Mouse (Mus musculus) inflammation-experienced regulatory T-cells, adult 6 months (primary cell): Measurements from ENCODE around the gene Rps6ka2. TPM values are rescaled to one million over a fixed set of nuclear protein-coding genes. Genes with fewer than 3 reads are reported as not detected.
"Not testable (repeated sequence)": the region's sequence is repeated elsewhere in the genome, so short reads cannot be mapped to it uniquely, and the experiment has no call there.

Experiments
- ATAC-seq: one replicate; pipeline ENCODE4 v1.8.0; 2017
- polyA plus RNA-seq, 3 experiments: library from polyadenylated mRNA; unstranded; fragments of 100-300 nt; shearing (Covaris generic); gene quantifications; one replicate each; pipeline ENCODE4 v1.2.1; 2017

Gene Rps6ka2
- polyA plus RNA-seq, 3 experiments from 2014 or later = 0.34 to 1.1 (median 0.66) TPM

DNA sequence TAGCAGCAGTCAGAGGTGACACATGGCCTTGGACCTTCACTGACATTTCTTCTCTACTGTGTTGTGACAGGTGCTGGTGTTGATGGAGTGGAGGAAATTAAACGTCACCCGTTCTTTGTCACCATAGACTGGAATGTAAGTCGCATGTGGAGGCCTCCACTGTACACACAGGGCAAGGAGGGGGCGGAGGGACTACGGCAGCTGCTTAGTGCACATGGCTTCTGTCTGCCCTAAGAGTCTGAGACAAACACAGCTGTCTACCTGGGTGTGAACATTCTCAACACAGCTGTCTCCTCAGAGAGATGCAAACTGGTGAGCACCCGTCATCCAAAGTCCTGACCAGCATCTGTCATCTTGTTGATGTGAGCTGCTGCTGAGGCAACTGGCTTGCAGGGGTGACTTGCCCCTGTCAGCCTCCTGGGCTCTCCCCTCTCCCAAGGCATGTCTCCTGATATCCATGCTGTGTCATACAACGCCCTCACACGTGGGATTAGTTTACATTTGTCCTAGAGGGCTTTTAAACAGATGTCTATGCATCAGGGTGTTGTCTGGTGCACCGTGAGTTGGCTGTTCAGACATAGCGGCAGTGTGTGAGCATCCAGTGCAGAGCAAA is 101.7 kb downstream of the Rps6ka2 start:
- ATAC-seq = no peak

DNA sequence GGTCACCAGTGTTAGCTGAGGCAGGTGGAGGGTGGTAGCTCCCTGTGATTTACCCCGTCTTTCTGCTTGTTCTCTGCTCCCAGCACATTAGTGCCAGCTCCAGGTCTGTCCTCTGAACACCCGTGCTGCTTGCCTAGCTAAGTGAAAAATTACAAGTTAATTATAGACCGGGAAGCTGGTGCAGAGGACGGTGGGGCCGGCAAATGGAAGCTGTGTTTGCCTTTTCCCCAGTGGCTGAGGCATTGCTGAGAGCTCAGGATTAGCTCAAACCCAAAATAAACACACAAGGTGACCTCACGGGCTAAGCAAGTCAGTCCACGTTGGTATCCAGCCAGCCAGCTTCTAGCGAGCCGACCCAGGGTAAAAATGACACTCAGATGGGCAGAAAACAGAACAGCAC is 103.1 kb downstream of the Rps6ka2 start:
- ATAC-seq = no peak

DNA sequence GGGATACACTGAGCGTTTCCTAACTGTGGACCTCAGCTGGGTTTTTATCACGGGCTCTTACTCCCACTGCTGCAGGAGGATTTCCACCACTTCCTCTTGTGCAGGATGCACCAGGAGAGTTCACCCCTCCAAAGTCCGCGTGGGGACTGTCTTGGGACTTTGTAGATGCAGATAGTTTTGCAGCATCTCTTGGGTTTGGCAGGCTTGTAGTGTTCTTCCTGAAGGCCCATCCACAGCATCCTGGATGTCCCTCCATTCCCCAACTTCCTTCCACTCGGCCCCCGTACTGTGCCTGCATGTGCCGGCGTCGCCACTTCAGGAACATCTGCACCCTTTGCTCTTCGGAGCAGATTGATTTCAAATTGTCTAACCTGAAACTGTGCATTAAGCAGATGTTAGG is 103.9 kb downstream of the Rps6ka2 start:
- no peak for ATAC-seq

DNA sequence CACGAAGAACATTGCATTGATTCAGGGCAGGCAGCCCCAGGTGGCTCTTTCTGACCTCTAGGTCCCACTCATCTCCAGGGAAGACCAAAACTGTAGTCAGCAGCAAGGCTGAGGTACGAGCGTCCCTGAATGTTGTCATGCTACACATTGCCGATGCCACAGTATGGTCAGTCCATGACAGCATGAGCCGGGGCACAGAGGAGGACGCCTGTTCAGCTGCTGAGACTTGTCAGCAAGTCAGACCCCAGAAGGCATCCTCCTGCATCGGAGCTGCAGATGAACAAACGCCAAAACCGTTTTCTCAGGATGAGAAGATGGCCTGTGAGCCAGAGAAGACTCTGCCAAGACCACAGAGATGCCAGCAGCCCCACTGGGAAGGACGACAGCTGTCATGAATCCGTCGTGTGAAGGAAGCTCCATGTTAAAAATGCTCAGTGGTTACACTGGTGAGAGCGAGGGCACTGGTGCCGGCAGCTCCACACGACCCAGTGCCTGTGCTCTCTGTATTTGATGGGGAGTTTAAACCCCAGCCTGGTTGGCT is 108.9 kb downstream of the Rps6ka2 start:
- ATAC-seq = no peak

DNA sequence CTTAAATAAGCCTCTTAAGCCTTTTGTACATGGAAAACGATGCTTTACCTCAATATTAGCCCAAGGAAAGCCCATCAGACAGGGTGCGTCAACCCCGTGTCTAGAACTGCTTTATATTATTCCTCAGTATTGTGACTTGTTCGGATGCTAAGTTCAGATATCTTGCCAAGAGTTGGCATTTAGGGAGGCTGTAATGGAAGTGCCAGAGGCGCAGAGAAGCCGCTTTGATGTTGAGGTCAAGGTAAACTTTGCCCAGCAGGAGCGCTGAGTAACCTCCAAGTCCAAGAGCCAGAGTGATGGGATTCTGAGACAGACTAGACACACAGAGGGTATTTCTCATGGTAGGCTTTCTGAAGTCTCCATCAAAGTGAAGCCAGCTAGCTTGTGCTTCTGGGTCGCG is 109.3 kb downstream of the Rps6ka2 start:
- no peak for ATAC-seq

DNA sequence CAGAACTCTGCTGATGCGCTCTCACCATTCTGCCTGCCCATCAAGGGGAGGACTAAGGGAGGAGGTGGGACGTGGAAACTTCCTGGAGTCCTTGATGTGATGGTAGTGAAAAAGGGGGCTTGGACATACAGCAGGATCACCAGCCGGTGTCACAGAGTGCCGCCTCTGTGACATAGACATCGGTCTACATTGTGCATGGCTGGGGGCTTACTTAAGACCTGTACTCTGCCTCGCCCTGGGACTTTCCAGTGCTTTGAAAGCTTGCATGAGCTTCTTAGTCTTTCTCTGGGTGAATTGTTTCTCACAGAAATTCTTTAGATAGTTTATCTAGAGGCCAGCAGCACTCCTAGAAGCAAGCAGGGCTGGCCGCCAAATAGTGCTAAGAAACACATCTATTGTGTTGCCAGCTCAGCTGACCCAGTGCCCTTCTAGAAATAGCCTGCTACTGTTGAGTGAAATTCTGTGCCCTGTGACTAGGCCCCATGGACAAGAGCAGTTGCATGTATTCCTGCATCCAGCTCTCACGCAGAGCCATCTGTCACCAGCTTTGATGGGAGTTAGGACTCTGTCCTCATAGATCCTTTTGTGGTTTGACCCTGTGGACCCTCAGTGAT is 114.5 kb downstream of the Rps6ka2 start:
- ATAC-seq = no peak

DNA sequence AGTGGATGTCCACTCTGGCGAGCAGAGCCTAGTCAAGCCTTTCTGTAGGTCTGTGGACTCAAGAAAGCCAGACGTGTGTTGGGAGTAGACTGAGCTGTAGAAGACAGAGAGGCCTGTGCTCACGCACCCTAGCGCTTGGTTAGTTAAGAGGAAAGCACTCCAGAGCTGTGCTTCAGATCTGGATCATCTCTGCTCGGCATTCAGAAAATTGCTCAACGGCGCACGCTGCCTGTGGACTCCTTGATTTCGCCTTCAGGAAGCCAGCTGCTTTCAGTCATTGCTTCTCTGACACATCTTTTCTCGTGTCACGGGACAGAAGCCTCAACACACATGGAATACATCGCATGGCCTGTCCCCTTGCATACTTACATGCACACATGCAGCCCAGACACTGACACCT is 115.4 kb downstream of the Rps6ka2 start:
- ATAC-seq = no peak

DNA sequence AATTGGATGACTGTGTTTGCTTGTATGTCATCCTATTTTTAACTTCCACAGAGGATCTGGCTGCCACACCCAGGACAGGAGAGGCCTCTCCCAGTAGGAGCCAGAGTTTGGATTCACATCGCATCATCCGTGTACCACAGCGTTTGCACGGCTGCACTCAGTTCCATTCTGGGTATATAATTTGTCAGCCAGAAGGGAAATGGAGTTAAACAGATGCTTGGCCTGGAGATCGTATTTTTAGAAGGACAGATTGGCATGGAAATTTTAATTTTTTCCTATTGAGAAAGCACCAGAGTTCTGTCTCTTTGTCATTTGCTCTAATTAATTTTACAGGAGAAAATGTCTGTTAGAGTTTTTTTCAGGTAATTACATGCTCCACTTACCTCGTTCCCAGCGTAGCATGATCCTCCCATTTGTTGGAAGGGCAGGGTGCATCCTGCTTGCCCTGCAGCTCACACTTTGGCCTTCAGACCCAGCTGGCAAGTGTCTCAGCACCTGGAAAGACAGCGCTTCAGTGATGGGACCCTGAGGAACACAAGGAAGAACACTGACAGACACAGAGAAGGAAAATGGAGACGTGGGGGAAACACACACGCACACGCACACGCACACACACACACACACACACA is 116.6 kb downstream of the Rps6ka2 start:
- no peak for ATAC-seq

DNA sequence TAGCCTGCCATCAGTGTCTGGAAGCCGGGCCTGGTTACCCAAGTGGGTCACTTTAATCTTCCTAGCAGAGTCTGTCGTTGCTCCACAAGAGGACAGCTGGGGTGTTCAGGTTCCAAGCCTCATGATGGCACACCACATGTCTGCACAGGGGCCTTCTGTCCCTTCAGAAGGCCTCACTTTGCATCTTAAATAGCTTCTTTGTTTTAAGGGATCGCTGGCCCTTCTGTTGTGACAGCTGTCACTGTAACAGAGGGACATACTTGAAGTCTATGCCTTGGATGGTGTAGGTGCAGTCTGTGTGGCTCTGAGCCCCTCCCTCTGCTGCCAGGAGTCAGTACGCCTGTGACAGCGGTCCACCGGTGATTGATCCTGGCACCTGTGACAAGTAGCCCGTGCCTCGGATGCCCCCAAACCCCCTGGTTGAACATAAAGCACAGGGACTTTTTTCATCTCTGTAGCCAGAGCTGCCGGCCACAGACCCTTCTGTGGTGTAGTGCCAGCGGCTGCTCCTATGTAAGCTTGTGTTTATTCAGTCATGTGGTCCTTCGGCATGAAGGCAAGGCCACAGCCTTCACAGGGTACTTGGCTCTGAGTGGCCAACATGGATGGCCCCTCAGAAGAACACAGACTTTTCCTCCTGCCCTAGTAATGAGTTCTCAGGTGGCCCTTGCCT is 122.2 kb downstream of the Rps6ka2 start:
- ATAC-seq = no peak

DNA sequence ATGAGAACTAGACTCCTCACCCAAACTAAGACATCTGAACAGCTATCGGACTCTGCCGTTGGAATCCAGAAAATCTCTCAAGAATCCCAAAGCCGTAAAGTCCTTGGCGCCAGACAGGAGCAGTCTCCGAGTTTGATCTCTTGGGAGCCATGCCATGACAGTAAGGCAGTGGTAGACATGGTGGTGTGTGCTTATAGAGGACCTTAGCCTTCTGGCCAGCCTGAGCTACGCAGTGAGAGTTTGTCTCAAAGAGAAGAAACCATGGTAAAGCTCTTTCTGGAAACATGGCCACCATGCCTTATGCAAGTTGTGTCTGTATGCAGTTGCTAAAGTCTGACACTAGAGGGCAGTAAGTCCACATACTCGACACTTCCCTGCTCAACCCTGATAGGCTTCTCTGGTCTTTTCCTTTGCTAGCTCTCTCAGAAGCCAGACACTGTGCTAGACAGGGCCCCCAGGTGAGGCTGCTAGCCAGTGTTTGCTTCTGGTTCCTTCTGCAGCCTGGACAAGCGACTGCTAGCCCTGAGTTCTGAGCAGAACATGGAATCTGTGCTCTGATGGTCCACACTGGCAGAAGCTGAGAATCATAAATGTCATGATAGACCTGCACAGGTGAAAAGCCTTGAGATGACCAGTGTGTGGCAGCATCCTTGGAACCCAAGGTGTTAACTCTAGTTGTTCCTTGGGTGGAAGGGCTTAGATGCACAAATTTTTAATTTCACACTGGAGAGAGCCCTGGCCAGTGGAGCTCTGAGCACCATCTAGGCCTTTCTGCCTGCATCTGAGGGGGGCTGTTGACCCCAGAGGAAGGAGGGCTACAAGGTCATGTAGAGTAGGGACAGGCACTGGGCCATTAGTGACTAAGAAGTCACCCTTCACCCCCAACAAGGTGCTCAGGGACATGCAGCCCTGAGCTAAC is 136.6 kb downstream of the Rps6ka2 start:
- not testable (repeated sequence) for ATAC-seq

DNA sequence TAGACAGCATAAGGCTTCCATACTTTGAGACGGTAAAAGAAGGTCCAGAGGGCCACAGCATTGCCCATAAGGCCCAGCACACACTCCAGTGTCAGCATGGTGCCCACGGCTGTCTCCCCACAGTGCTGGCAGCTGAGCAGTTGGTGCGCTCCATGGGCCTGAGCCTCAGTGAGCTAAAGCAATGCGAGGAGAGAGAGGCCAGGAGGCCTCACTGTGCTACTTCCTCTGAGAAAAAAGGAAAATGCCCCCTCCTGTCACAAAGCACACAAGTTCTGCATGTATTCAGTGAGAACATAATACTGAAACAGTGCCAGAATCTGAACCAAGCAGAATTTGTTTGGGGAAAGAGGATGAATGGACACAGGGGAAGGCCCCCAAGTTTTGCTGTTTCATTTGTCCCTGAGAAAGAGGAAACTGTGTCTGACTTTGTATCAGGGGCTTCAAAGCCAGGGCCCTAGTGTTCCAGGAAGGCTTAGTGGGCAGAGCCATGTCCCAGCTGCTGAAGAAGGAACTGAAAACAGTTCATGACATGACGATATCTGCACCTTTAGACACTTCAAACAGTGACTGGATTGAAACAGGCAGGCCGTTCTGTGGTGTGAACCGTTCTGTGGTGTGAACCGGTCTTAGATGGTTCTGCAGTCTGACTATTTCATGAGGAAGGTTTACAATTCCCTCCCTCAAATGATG is 145.9 kb downstream of the Rps6ka2 start:
- ATAC-seq = not testable (repeated sequence)

DNA sequence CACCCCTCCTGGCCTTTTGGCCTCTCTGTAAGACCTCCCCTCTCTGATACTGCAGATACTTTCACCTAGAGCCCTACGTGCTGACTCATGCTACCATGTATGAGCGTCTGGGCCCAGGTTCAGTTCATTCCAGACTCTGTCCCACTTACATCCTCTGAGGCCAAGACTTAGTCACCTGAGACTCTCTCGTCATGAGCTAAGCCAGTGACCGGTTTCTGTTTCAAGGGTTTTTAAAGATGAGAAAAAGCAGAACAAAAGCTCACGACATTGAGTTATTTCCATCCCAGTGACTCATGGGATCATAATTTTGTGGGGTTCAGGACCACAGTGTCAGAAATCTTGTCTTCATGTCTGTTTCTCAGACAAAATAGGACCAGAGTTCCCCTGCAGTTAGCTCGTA is 149.9 kb downstream of the Rps6ka2 start:
- not testable (repeated sequence) for ATAC-seq

DNA sequence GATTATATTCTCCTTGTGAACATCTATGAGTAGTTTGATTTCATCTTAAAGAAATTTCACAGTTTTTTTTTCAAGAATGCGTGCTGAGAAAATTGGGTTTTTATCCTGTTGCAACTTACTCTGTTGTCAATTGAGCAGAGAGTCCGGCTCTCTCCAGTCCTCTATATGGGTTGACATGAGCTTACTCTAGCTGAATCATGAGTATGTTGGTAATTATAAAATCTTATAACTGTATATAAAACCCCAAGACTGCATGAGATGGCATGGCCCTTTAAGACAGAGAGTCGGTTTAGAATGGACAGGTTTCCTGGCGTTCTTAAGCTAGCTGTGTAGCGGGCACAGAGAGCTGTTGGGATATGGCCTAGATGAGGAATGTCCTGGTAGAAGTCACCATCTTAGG is 154.4 kb downstream of the Rps6ka2 start, which contains the start of gene Tcp10a:
TSS of gene Tcp10a (plus strand) at position 301 of the 400 bp plus-strand sequence.
- ATAC-seq = not testable (repeated sequence)

DNA sequence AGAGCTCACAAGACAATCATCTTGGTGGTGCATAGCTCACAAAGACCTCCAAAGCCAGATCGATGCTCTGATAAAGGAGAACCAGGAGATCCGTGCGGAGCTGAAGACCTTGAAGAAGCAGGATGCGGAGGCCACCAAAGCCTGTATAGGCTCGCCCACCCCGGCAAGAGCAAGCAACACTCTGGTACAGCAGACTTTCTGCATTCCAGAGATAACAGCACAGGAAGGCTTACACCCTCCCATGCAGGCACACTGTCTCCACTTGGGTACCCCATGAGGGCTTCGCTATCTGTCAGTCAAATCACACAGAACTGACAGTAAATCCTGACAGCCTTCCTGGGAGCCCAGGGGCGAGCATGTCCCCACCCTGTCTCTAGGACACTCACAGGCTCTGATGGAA is 156.5 kb downstream of the Rps6ka2 start:
- not testable (repeated sequence) for ATAC-seq

DNA sequence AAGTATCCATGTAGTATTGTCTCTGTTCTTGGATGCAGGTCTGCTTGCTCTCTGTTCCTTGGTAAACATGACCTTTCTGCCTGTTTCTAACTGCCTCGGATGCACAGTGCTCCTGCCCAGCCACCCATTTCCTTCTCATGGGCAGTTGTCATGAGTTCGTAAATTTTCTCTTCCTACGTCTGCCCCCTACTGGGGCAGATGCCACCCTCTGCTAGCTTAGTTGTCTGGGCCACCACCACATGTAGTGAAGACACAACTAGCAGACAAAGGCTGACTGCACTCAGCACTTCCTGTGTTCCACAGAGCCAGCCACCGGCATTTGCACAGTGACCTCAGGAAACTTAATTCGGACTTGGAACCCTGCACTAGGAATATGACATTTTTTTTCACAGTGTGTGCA is 162.8 kb downstream of the Rps6ka2 start:
- ATAC-seq = not testable (repeated sequence)

DNA sequence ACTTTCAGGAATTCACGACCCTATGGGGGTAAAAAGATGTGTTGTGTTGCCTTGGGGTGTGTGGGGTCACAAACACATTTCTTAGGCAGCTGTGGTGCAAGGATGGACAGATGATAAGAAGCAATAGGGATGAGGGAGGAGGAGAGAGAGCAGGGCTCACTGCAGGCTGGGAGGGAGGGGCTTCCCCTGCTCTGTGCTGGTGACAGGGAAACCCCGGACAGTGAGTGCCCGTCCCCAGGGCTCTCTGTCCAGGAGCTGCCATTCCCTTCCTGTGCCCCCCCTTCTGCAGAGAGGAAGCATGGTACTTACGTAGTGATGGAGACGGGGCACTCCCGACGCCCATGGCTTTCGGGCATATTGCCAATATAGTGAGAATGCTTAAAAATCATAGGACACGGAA is 167.5 kb downstream of the Rps6ka2 start:
- ATAC-seq = not testable (repeated sequence)

DNA sequence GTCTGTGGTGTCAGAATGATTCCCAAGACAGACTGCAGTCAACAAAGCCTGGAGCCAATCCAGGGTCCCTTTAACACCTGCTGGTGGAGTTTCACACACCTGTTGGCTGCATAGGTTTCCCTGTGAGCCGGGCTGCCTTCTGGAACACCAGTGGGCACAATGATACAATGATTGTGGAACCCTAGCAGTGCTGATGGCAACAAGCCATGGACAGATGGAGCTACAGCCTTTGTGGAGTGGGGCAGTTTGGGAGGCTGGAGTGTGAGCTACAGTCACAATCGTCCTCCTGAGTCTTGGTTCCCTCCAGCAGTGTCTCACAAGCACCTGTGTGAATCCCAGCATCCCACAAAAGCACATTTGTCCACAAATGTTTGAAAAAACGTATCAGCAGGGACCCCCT is 178.8 kb downstream of the Rps6ka2 start:
- ATAC-seq = not testable (repeated sequence)

DNA sequence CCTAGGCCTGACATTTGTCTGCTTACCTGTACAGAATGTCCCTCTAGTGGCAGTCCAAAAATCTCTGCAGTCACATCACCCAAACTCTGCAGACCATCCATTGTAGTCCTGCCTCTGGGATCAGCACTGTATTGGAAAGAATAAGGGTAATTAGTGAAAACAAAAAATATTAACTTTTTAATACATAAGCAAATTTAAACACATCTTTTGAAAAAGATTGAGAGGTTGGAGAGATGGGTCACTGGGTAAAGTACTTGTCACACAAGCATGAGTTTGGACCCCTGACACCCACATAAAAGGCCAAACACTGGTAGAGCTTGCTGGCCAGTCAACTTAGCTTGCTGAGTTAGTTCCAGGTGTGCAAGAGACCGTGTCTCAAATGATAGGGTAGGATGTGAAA is 182.7 kb downstream of the Rps6ka2 start, which contains the start of gene Ttll2:
TSS of gene Ttll2 (minus strand) at position 101 of the 400 bp plus-strand sequence.
- ATAC-seq = not testable (repeated sequence)
